Mouse (Mus musculus): Measurements from ENCODE around the gene Gsg1. TPM values are rescaled to one million over a fixed set of nuclear protein-coding genes. Genes with fewer than 3 reads are reported as not detected.

The Gsg1 gene
- not detected in 2 replicates for polyA plus RNA-seq (2012)

DNA sequence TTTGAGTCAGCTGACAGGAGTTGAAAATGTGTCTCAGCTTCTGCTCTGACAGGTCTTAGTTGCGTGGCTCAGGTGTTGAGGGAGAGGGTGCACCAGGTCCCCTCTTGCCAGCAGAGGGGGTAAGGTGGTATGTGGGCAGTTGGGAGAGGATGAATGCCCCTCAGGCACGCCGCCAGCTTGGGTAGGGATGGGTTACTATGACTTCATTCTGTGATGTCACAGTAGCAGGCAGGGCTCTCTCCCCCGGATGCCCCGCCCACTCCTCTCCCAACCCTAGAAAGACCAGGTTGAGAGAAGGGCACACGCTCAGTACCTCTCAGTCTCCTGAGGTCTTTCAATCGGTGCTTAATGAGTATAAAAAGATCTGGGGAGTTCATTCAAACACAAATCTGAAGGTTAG lies at the start of gene Gsg1:
TSS of gene Gsg1 (minus strand) at position 199 of the 400 bp plus-strand sequence.
- H3K9me3 ChIP-seq (ENCODE audit: control insufficient read depth, low read length) = no peaks in the 10 kb centered on the region
- H3K27me3 ChIP-seq (ENCODE audit: control insufficient read depth) = peaks cover 35% of the 10 kb centered on the region
- peaks cover 3% of the 10 kb centered on the region for H3K4me1 ChIP-seq (ENCODE audit: control insufficient read depth)
- H3K4me3 ChIP-seq (replicated peaks) = no peak within 1 kb of the TSS
- TF ChIP-seq GATA1 (IDR thresholded peaks at IDR 0.05; ENCODE audit: low read length) = no peak
- TF ChIP-seq TAL1 (IDR thresholded peaks at IDR 0.05; ENCODE audit: low read length) = no peak
- no peaks in the 10 kb centered on the region for H3K36me3 ChIP-seq (ENCODE audit: control insufficient read depth)

- no peak for TF ChIP-seq GATA1 (IDR thresholded peaks at IDR 0.05; ENCODE audit: low read length)
- TF ChIP-seq TAL1 (IDR thresholded peaks at IDR 0.05; ENCODE audit: low read length) = no peak
- H3K4me3 ChIP-seq (replicated peaks) = no peak overlapping the region
- no peaks in the 10 kb centered on the region for H3K9me3 ChIP-seq (ENCODE audit: control insufficient read depth, low read length)
- no peaks in the 10 kb centered on the region for H3K36me3 ChIP-seq (ENCODE audit: control insufficient read depth)
- H3K27me3 ChIP-seq (ENCODE audit: control insufficient read depth) = peaks cover 3% of the 10 kb centered on the region
- H3K4me1 ChIP-seq (ENCODE audit: control insufficient read depth) = no peaks in the 10 kb centered on the region
Observed at GRCm38 (mm10) chr6:135302421-135303125, 48.4 kb upstream of the Gsg1 start.

DNA sequence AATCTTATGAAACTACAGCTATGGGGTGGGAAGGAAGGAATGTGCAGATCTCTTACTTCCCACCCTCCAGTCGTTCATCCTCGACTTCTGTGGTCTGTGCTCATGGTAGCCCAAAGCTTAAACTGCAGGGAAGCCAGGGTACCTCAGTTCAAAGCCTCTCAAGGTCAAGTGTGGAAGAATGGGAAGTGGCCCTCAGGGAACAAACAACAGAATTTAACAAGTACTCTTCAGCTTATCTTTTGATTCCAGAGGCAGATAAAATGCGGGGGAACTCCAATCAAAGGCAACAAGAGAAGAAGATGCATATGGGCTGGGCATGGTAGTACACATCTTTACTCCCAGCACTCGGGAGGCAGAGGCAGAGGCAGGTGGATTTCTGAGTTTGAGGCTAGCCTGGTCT lies 46.3 kb upstream of the Gsg1 start:
- Histone ChIP-seq H3K27me3 (ENCODE audit: control insufficient read depth) (peaks cover 10% of the 10 kb centered on the region), H3K4me3 (replicated peaks) (no peak overlapping the region), H3K9me3 (ENCODE audit: control insufficient read depth, low read length) (no peaks in the 10 kb centered on the region), H3K36me3 (ENCODE audit: control insufficient read depth) (no peaks in the 10 kb centered on the region), H3K4me1 (ENCODE audit: control insufficient read depth) (no peaks in the 10 kb centered on the region)
- TF ChIP-seq TAL1 (IDR thresholded peaks at IDR 0.05; ENCODE audit: low read length) (no peak), GATA1 (IDR thresholded peaks at IDR 0.05; ENCODE audit: low read length) (no peak)

DNA sequence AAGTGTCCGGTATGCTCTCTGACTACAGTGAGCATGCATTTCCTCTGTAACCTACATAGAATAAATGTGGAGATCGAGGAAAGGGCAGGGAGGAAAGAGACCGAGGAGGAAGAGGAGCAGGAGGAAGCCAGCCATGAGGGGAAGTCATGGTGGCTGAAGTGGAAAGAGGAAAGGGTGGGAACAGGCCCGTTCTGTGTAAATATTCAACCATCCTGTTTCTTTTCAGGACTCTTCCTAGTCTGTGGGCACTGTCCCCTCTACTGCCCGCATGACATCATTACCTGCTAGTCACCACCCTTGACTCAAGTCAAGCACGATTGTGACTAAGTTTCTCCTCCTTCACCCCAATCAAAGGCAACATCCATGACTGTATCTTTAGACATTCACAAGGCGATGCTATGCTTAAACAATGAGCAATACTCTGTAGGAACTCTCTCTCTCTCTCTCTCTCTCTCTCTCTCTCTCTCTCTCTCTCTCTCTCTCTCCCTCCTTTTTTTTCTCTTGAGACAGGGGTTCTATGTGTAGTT lies 44.9 kb upstream of the Gsg1 start:
- TF ChIP-seq TAL1 (IDR thresholded peaks at IDR 0.05; ENCODE audit: low read length) (no peak), GATA1 (IDR thresholded peaks at IDR 0.05; ENCODE audit: low read length) (no peak)
- Histone ChIP-seq H3K9me3 (ENCODE audit: control insufficient read depth, low read length) (no peaks in the 10 kb centered on the region), H3K27me3 (ENCODE audit: control insufficient read depth) (peaks cover 10% of the 10 kb centered on the region), H3K4me3 (replicated peaks) (no peak overlapping the region), H3K4me1 (ENCODE audit: control insufficient read depth) (no peaks in the 10 kb centered on the region), H3K36me3 (ENCODE audit: control insufficient read depth) (no peaks in the 10 kb centered on the region)

DNA sequence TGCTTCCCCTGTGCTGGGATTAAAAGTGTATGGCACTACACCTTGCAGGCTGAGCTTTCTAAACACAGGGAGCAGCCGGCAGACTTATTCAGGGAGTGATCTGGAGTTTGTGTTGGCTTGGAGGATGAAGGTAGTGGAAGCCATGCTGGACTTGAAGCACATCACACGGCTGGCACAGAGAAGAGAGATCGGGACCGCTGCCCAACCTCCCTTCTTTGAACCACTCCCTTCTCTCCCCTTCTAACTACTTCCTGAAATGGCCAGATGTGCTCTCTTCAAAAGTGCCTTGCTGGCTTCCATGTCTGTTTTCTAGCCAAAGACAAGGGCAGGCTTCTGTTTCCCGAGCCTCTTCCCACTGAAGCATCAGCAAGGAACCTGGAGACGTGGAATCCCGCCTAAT lies 43.4 kb upstream of the Gsg1 start:
- H3K27me3 ChIP-seq (ENCODE audit: control insufficient read depth) = peaks cover 10% of the 10 kb centered on the region
- H3K4me1 ChIP-seq (ENCODE audit: control insufficient read depth) = no peaks in the 10 kb centered on the region
- H3K4me3 ChIP-seq (replicated peaks) = no peak overlapping the region
- TF ChIP-seq GATA1 (IDR thresholded peaks at IDR 0.05; ENCODE audit: low read length) = no peak
- no peak for TF ChIP-seq TAL1 (IDR thresholded peaks at IDR 0.05; ENCODE audit: low read length)
- H3K9me3 ChIP-seq (ENCODE audit: control insufficient read depth, low read length) = no peaks in the 10 kb centered on the region
- no peaks in the 10 kb centered on the region for H3K36me3 ChIP-seq (ENCODE audit: control insufficient read depth)

DNA sequence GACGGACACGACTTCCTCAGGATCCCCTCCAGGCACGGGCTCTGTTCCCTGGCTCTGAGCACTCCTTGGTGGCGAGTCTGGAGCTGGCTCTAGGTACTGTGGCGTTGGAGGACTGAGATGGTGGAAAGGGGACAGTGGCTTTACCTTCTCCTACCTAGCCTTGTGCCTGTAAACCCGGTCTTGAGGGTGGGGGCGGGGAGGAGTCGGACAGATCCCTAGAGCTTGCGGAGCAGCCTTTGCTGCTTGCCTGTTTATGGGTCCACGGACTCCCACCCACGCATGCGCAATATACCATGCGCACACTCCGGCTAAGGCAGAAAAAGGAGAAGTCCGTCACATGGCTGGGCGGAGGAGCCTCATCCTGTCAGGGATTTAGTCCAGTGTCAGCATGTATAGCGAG lies 42.1 kb upstream of the Gsg1 start:
- Histone ChIP-seq H3K9me3 (ENCODE audit: control insufficient read depth, low read length) (no peaks in the 10 kb centered on the region), H3K4me3 (replicated peaks) (no peak overlapping the region), H3K4me1 (ENCODE audit: control insufficient read depth) (no peaks in the 10 kb centered on the region), H3K27me3 (ENCODE audit: control insufficient read depth) (peaks cover 7% of the 10 kb centered on the region), H3K36me3 (ENCODE audit: control insufficient read depth) (no peaks in the 10 kb centered on the region)
- TF ChIP-seq TAL1 (IDR thresholded peaks at IDR 0.05; ENCODE audit: low read length) (no peak), GATA1 (IDR thresholded peaks at IDR 0.05; ENCODE audit: low read length) (no peak)

- Histone ChIP-seq H3K27me3 (ENCODE audit: control insufficient read depth) (peaks cover 7% of the 10 kb centered on the region), H3K9me3 (ENCODE audit: control insufficient read depth, low read length) (no peaks in the 10 kb centered on the region)
- TF ChIP-seq TAL1 (IDR thresholded peaks at IDR 0.05; ENCODE audit: low read length) = no peak
- no peak for TF ChIP-seq GATA1 (IDR thresholded peaks at IDR 0.05; ENCODE audit: low read length)
Observed at GRCm38 (mm10) chr6:135295082-135295861, 41.1 kb upstream of the Gsg1 start.

GRCm38 (mm10) chr6:135294150-135294549 lies 40.0 kb upstream of the Gsg1 start:
- Histone ChIP-seq H3K4me3 (replicated peaks) (no peak overlapping the region), H3K4me1 (ENCODE audit: control insufficient read depth) (no peaks in the 10 kb centered on the region), H3K9me3 (ENCODE audit: control insufficient read depth, low read length) (no peaks in the 10 kb centered on the region), H3K27me3 (ENCODE audit: control insufficient read depth) (peaks cover 7% of the 10 kb centered on the region), H3K36me3 (ENCODE audit: control insufficient read depth) (no peaks in the 10 kb centered on the region)
- TF ChIP-seq TAL1 (IDR thresholded peaks at IDR 0.05; ENCODE audit: low read length) = no peak
- TF ChIP-seq GATA1 (IDR thresholded peaks at IDR 0.05; ENCODE audit: low read length) = no peak

More at GRCm38 (mm10) chr6:135295082-135295861, 41.1 kb upstream of the Gsg1 start:
- Histone ChIP-seq H3K4me3 (replicated peaks) (no peak overlapping the region), H3K36me3 (ENCODE audit: control insufficient read depth) (no peaks in the 10 kb centered on the region), H3K4me1 (ENCODE audit: control insufficient read depth) (no peaks in the 10 kb centered on the region)

GRCm38 (mm10) chr6:135292391-135292790 lies 38.2 kb upstream of the Gsg1 start:
- H3K4me3 ChIP-seq (replicated peaks) = no peak overlapping the region
- H3K9me3 ChIP-seq (ENCODE audit: control insufficient read depth, low read length) = no peaks in the 10 kb centered on the region
- H3K36me3 ChIP-seq (ENCODE audit: control insufficient read depth) = no peaks in the 10 kb centered on the region
- TF ChIP-seq TAL1 (IDR thresholded peaks at IDR 0.05; ENCODE audit: low read length) (no peak), GATA1 (IDR thresholded peaks at IDR 0.05; ENCODE audit: low read length) (no peak)
- H3K4me1 ChIP-seq (ENCODE audit: control insufficient read depth) = no peaks in the 10 kb centered on the region
- H3K27me3 ChIP-seq (ENCODE audit: control insufficient read depth) = peaks cover 5% of the 10 kb centered on the region
